Mouse (Mus musculus): ENCODE data around the gene 4930474N05Rik. TPM values are rescaled to one million over a fixed set of nuclear protein-coding genes. Genes with fewer than 3 reads are reported as not detected.

4930474N05Rik gene
- polyA plus RNA-seq, 1 experiment from 2014 or later, result not detected

- 90% methylated on average over 4 of the region's 4 CpGs for WGBS
- no peak for ATAC-seq (replicated peaks; ENCODE audit: low FRiP score, low TSS enrichment, low read depth)
Measured at GRCm38 (mm10) chr14:36137696-36138095, 43.0 kb downstream of the 4930474N05Rik start.

GRCm38 (mm10) chr14:36145261-36145660 is 50.5 kb downstream of the 4930474N05Rik start:
- no peak overlapping the region for H3K9ac ChIP-seq (ENCODE audit: low read length)
- no peaks in the 10 kb centered on the region for H3K4me1 ChIP-seq (replicated peaks; ENCODE audit: control insufficient read depth, insufficient read depth, low read length)
- H3K9me3 ChIP-seq (ENCODE audit: control insufficient read depth, low read length), result no peaks in the 10 kb centered on the region
- H3K4me2 ChIP-seq (ENCODE audit: low read length), result no peak overlapping the region
- no peaks in the 10 kb centered on the region for H3K27me3 ChIP-seq (replicated peaks; ENCODE audit: control insufficient read depth, insufficient read depth, low read length)
- H3K4me3 ChIP-seq (ENCODE audit: low read depth, low read length), result no peak overlapping the region
- H3K27ac ChIP-seq (ENCODE audit: low read depth), result no peak overlapping the region
- H3K36me3 ChIP-seq (ENCODE audit: control insufficient read depth, insufficient read depth, low read length), result no peaks in the 10 kb centered on the region
- no peak for ATAC-seq (replicated peaks; ENCODE audit: low FRiP score, low TSS enrichment, low read depth)
- DNase-seq (ENCODE audit: low spot score), result no peak

More at GRCm38 (mm10) chr14:36137696-36138095, 43.0 kb downstream of the 4930474N05Rik start:
- Histone ChIP-seq H3K9ac (ENCODE audit: low read length) (no peak overlapping the region), H3K27ac (ENCODE audit: low read depth) (no peak overlapping the region), H3K36me3 (ENCODE audit: control insufficient read depth, insufficient read depth, low read length) (no peaks in the 10 kb centered on the region), H3K4me2 (ENCODE audit: low read length) (no peak overlapping the region), H3K4me3 (ENCODE audit: low read depth, low read length) (no peak overlapping the region), H3K9me3 (ENCODE audit: control insufficient read depth, low read length) (no peaks in the 10 kb centered on the region), H3K27me3 (replicated peaks; ENCODE audit: control insufficient read depth, insufficient read depth, low read length) (no peaks in the 10 kb centered on the region), H3K4me1 (replicated peaks; ENCODE audit: control insufficient read depth, insufficient read depth, low read length) (no peaks in the 10 kb centered on the region)
- no peak for DNase-seq (ENCODE audit: low spot score)

Data from intestine, embryonic 14.5 days (tissue).